Mouse (Mus musculus) left cerebral cortex, postnatal 36 days (tissue): ENCODE results near the gene Ndufs8. TPM values are rescaled to one million over a fixed set of nuclear protein-coding genes. Genes with fewer than 3 reads are reported as not detected.
A peak's percentile ranks its signal among the peaks of the same experiment; 100 is the strongest.
"Not testable (repeated sequence)": the region's sequence is repeated elsewhere in the genome, so short reads cannot be mapped to it uniquely, and the experiment has no call there.

ENCODE experiments used
- DNase-seq, 2 experiments: peaks; one replicate each; pipeline ENCODE4 v3.0.0; 2021 to 2022; ENCODE audit warnings: low spot score in 2 of 2, mixed read lengths in 1 of 2
- intact Hi-C: fragments of 180-260 bp; cut with DNase I; formaldehyde crosslinking; loops from one replicate; pipeline ENCODE4 v1.15.1; 2025
- total RNA-seq, 2 experiments: library from RNA; stranded (reverse); gene quantifications; 2 replicates each; pipeline ENCODE4 v1.2.3; 2021

Gene Ndufs8
- 100 to 1,000 TPM; 137 to 152 TPM for total RNA-seq

GRCm38 (mm10) chr19:3912337-3913204 lies at the start of gene Ndufs8:
Ndufs8 (minus strand) TSS chr19:3912774.
- intact Hi-C loops = loop anchor here (1.0 to 2.0 kb wide), 2 partner anchors 60 to 146 kb away; partner anchors contain the start of gene Kmt5b
- DNase-seq = peak; percentile 95

GRCm38 (mm10) chr19:3961805-3962204 lies 49.2 kb upstream of the Ndufs8 start:
- DNase-seq, intact Hi-C loops: not testable (repeated sequence)

GRCm38 (mm10) chr19:3960211-3960610 lies 47.6 kb upstream of the Ndufs8 start:
- DNase-seq = no peak
- intact Hi-C loops = no loop called here

- DNase-seq = no peak
- intact Hi-C loops = no loop called here
These were observed 46.5 kb upstream of the Ndufs8 start for GRCm38 (mm10) chr19:3959030-3959429.

GRCm38 (mm10) chr19:3958470-3958869 lies 45.9 kb upstream of the Ndufs8 start, which contains the start of gene Aldh3b3:
Aldh3b3 (plus strand) TSS chr19:3958645.
- intact Hi-C loops = no loop called here
- DNase-seq = no peak

GRCm38 (mm10) chr19:3957296-3958036 lies 44.9 kb upstream of the Ndufs8 start:
- intact Hi-C loops, DNase-seq: not testable (repeated sequence)

- intact Hi-C loops = no loop called here
- no peak for DNase-seq
These were observed 43.2 kb upstream of the Ndufs8 start for GRCm38 (mm10) chr19:3955804-3956203.

GRCm38 (mm10) chr19:3955033-3955432 lies 42.5 kb upstream of the Ndufs8 start:
- intact Hi-C loops = no loop called here
- DNase-seq = no peak

- intact Hi-C loops = no loop called here
- DNase-seq = no peak
These were observed 39.5 kb upstream of the Ndufs8 start for GRCm38 (mm10) chr19:3952099-3952498.

GRCm38 (mm10) chr19:3951461-3951860 lies 38.9 kb upstream of the Ndufs8 start:
- no peak for DNase-seq
- intact Hi-C loops = no loop called here

- intact Hi-C loops = no loop called here
- DNase-seq = no peak
These were observed 37.8 kb upstream of the Ndufs8 start for GRCm38 (mm10) chr19:3950331-3950730.

- intact Hi-C loops = loop anchor here (5.0 kb wide), 1 partner anchor 34 kb away; no protein-coding TSS in a partner anchor
These were observed 36.0 kb upstream of the Ndufs8 start for GRCm38 (mm10) chr19:3948546-3948945.

GRCm38 (mm10) chr19:3947813-3948212 lies 35.2 kb upstream of the Ndufs8 start:
- DNase-seq = no peak
- intact Hi-C loops = loop anchor here (5.0 kb wide), 1 partner anchor 34 kb away; no protein-coding TSS in a partner anchor

More at GRCm38 (mm10) chr19:3948546-3948945, 36.0 kb upstream of the Ndufs8 start:
- DNase-seq = no peak

GRCm38 (mm10) chr19:3946715-3947114 lies 34.1 kb upstream of the Ndufs8 start:
- intact Hi-C loops = loop anchor here (5.0 kb wide), 1 partner anchor 36 kb away; no protein-coding TSS in a partner anchor

GRCm38 (mm10) chr19:3945872-3946564 lies 33.4 kb upstream of the Ndufs8 start:
- intact Hi-C loops = loop anchor here (2.0 to 5.0 kb wide), 2 partner anchors 36 to 67 kb away; partner anchors contain the start of gene Ndufv1
- DNase-seq = no peak

More at GRCm38 (mm10) chr19:3946715-3947114, 34.1 kb upstream of the Ndufs8 start:
- peak; percentile 39 to 64 for DNase-seq

GRCm38 (mm10) chr19:3942986-3943735 lies 30.6 kb upstream of the Ndufs8 start:
- DNase-seq = no peak
- intact Hi-C loops = no loop called here

GRCm38 (mm10) chr19:3942315-3942714 lies 29.7 kb upstream of the Ndufs8 start:
- intact Hi-C loops = no loop called here
- DNase-seq = no peak

- no peak for DNase-seq
- intact Hi-C loops = no loop called here
These were observed 23.6 kb upstream of the Ndufs8 start for GRCm38 (mm10) chr19:3935896-3936850.
